Mouse (Mus musculus) embryonic facial prominence, embryonic 11.5 days (tissue): Measurements from ENCODE around the gene Setd2. TPM values are rescaled to one million over a fixed set of nuclear protein-coding genes. Genes with fewer than 3 reads are reported as not detected.

Experiments used
- ATAC-seq: fragments of 200-750 bp; cut with Nextera tagmentation; replicated peaks from 2 replicates; pipeline ENCODE4 v1.8.0; 2017; ENCODE audit warnings: low read depth; ENCODE audit not compliant: insufficient number of reproducible peaks, low FRiP score, low TSS enrichment
- DNase-seq: peaks from one replicate; pipeline ENCODE4 v3.0.0-alpha.2; 2015; ENCODE audit warnings: low spot score
- H3K27ac ChIP-seq: fragments of 300-500 bp; sonication (generic); replicated peaks from 2 replicates; pipeline ENCODE4 v1.5.1; 2014; ENCODE audit warnings: mild to moderate bottlenecking, low read depth, low read length, control low read depth
- H3K27me3 ChIP-seq: fragments of 300-500 bp; sonication (generic); 2 replicates; pipeline ENCODE4 v1.6.1; 2014; ENCODE audit warnings: mild to moderate bottlenecking, low read length, moderate library complexity, mixed read lengths; ENCODE audit not compliant: control insufficient read depth, insufficient read depth
- H3K36me3 ChIP-seq: fragments of 300-500 bp; sonication (generic); replicated peaks from 2 replicates; pipeline ENCODE4 v1.6.1; 2014; ENCODE audit warnings: low read depth, mild to moderate bottlenecking, low read length, moderate library complexity, mixed read lengths; ENCODE audit not compliant: control insufficient read depth, insufficient read depth
- H3K4me1 ChIP-seq: fragments of 300-500 bp; sonication (generic); 2 replicates; pipeline ENCODE4 v1.6.1; 2014; ENCODE audit warnings: low read length, mixed read lengths; ENCODE audit not compliant: control insufficient read depth, insufficient read depth
- H3K4me2 ChIP-seq: fragments of 300-500 bp; sonication (generic); 2 replicates; pipeline ENCODE4 v1.6.1; 2014; ENCODE audit warnings: low read depth, mild to moderate bottlenecking, control low read depth, low read length, moderate library complexity
- H3K4me3 ChIP-seq: fragments of 300-500 bp; sonication (generic); 2 replicates; pipeline ENCODE4 v1.5.1; 2014; ENCODE audit warnings: low read depth, low read length, control low read depth
- H3K9ac ChIP-seq: fragments of 300-500 bp; sonication (generic); replicated peaks from 2 replicates; pipeline ENCODE4 v1.6.1; 2014; ENCODE audit warnings: mild to moderate bottlenecking, control low read depth, low read length
- H3K9me3 ChIP-seq: fragments of 300-500 bp; sonication (generic); replicated peaks from 2 replicates; pipeline ENCODE4 v1.6.1; 2016; ENCODE audit warnings: mild to moderate bottlenecking, low read length, inconsistent platforms, mixed read lengths; ENCODE audit not compliant: control insufficient read depth
- WGBS: fragments of 180-500 bp; shearing (Covaris S2); extraction: QIAGEN DNeasy Blood & Tissue Kit; methylation state at CpG from one replicate; pipeline ENCODE4 v1.1.7; 2014; 5-methylcytosine and 5-hydroxymethylcytosine counted together
- polyA plus RNA-seq: library from polyadenylated mRNA; unstranded; fragments of >200 nt; fragmentation: Nextera tagmentation; extraction: Ambion mirVana; gene quantifications from 2 replicates; pipeline ENCODE4 v1.2.1, GENCODE M21; 2014

The Setd2 gene
- polyA plus RNA-seq, 1 experiment from 2014 or later, result 51.1 TPM

- Histone ChIP-seq H3K27ac (no peak overlapping the region), H3K4me1 (no peaks in the 10 kb centered on the region), H3K36me3 (no peaks in the 10 kb centered on the region; the same call in 1 of the 2 replicates), H3K9ac (no peak overlapping the region), H3K9me3 (no peaks in the 10 kb centered on the region), H3K4me2 (no peak overlapping the region), H3K4me3 (no peak overlapping the region), H3K27me3 (no peaks in the 10 kb centered on the region)
- no peak for DNase-seq
- ATAC-seq, result no peak
- 91% methylated on average over 2 of the region's 2 CpGs for WGBS
Observed at GRCm38 (mm10) chr9:110582161-110582560, 49.8 kb downstream of the Setd2 start.

DNA sequence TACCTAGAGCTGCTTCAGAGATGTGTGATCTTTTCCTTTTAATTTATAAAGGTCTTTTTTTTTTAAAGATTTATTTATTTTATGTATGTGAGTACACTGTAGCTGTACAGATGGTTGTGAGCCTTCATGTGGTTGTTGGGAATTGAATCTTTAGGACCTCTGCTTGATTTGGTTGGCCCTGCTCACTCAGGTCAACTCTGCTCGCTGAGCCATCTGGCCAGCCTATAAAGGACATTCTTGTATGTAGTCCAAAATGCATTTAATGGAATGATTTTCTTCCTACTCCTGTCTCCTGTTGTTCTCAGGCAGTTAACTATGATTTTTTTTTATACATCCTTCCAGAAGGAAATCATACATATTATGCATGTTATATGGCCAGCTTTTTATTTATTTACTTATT, 51.1 kb downstream of the Setd2 start:
- DNase-seq (no peak), ATAC-seq (no peak)
- Histone ChIP-seq H3K36me3 (no peaks in the 10 kb centered on the region; the same call in 1 of the 2 replicates), H3K9ac (no peak overlapping the region), H3K9me3 (no peaks in the 10 kb centered on the region), H3K4me2 (no peak overlapping the region), H3K27ac (no peak overlapping the region), H3K4me1 (no peaks in the 10 kb centered on the region), H3K4me3 (no peak overlapping the region), H3K27me3 (no peaks in the 10 kb centered on the region)
- WGBS, result 83% methylated on average over 1 of the region's 1 CpGs

- 86% methylated on average over 3 of the region's 3 CpGs for WGBS
- DNase-seq (no peak), ATAC-seq (no peak)
- no peak overlapping the region for H3K9ac ChIP-seq
- no peak overlapping the region for H3K4me2 ChIP-seq
- H3K27me3 ChIP-seq, result no peaks in the 10 kb centered on the region
- H3K27ac ChIP-seq, result no peak overlapping the region
- H3K36me3 ChIP-seq, result no peaks in the 10 kb centered on the region; the same call in none of the 2 replicates
- H3K9me3 ChIP-seq, result no peaks in the 10 kb centered on the region
- H3K4me1 ChIP-seq, result no peaks in the 10 kb centered on the region
- H3K4me3 ChIP-seq, result no peak overlapping the region
Observed at GRCm38 (mm10) chr9:110611471-110611870, 79.1 kb downstream of the Setd2 start.

DNA sequence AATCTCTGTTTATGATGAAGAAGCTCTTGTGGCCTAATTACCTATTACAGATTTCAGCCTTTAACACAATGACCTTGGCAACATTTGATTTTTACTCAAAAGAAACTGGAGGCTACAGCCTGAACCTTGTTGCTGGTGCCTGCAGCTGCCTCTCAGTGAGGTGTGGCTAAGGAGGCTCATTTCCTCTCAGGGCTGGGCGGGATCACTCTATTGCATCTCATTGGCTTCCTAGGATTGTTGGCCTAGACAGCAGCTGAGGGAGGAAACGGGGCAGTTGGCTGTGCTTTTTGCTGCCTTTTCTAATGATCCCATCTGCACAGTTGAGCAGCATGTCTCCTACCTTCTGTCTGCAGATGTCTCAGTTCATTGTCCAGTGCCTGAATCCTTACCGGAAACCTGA, 84.7 kb downstream of the Setd2 start:
- Histone ChIP-seq H3K4me2 (no peak overlapping the region), H3K4me3 (no peak overlapping the region), H3K9ac (no peak overlapping the region), H3K36me3 (peaks cover 12% of the 10 kb centered on the region), H3K9me3 (no peaks in the 10 kb centered on the region), H3K4me1 (no peaks in the 10 kb centered on the region), H3K27ac (no peak overlapping the region), H3K27me3 (no peaks in the 10 kb centered on the region)
- no peak for DNase-seq
- WGBS, result 82% methylated on average over 3 of the region's 3 CpGs
- no peak for ATAC-seq

- no peak overlapping the region for H3K4me3 ChIP-seq
- peaks cover 12% of the 10 kb centered on the region for H3K36me3 ChIP-seq
- H3K27ac ChIP-seq, result no peak overlapping the region
- no peak overlapping the region for H3K4me2 ChIP-seq
- WGBS, result 91% methylated on average over 7 of the region's 7 CpGs
- DNase-seq, result peak; percentile 7
- ATAC-seq, result no peak
- no peaks in the 10 kb centered on the region for H3K9me3 ChIP-seq
- H3K4me1 ChIP-seq, result 0 out of 2 replicates have a peak, but pooled peaks cover 2% of the 10 kb centered on the region
- H3K27me3 ChIP-seq, result no peaks in the 10 kb centered on the region
- H3K9ac ChIP-seq, result no peak overlapping the region
Observed at GRCm38 (mm10) chr9:110620180-110620579, 87.8 kb downstream of the Setd2 start.

GRCm38 (mm10) chr9:110620685-110621084, 88.3 kb downstream of the Setd2 start:
- no peaks in the 10 kb centered on the region for H3K9me3 ChIP-seq
- peaks cover 12% of the 10 kb centered on the region for H3K36me3 ChIP-seq
- no peak overlapping the region for H3K9ac ChIP-seq
- DNase-seq, result no peak
- 96% methylated on average over 7 of the region's 7 CpGs for WGBS
- H3K27ac ChIP-seq, result no peak overlapping the region
- no peaks in the 10 kb centered on the region for H3K27me3 ChIP-seq
- 0 out of 2 replicates have a peak, but pooled peaks cover 2% of the 10 kb centered on the region for H3K4me1 ChIP-seq
- no peak for ATAC-seq
- no peak overlapping the region for H3K4me2 ChIP-seq
- no peak overlapping the region for H3K4me3 ChIP-seq

DNA sequence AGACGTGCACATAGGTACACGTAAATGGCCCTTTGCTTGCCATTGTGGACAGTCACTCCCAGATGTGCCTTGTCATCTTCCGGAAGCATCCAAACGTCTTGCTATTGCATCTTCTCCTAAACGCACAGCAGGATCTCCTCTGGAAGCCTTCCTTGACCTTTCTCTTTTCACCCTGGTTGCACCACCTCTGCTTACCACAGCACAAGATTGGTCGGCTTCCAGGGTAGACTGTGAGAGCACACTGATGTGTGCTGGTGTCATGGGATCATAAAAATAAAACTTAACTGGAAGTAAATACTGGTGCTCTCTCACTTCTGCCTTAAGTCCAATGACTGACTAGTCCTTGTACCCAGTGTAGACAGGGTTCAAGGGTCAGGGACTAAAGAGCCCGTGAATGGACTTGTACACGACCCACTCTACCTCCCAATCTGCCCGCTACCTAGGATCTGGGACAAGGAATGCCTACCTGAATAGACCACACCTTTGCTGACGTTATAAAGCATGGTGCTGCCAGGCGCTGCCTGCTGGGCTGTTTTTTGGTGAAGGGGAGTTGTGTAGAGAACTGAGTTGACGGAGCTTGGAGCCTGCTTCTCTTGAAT, 90.3 kb downstream of the Setd2 start:
- WGBS, result 81% methylated on average over 12 of the region's 12 CpGs
- Histone ChIP-seq H3K27me3 (no peaks in the 10 kb centered on the region), H3K4me1 (0 out of 2 replicates have a peak, but pooled peaks cover 2% of the 10 kb centered on the region), H3K4me2 (no peak overlapping the region), H3K27ac (no peak overlapping the region), H3K36me3 (peaks cover 5% of the 10 kb centered on the region), H3K4me3 (no peak overlapping the region), H3K9ac (no peak overlapping the region), H3K9me3 (no peaks in the 10 kb centered on the region)
- ATAC-seq (no peak), DNase-seq (no peak)

DNA sequence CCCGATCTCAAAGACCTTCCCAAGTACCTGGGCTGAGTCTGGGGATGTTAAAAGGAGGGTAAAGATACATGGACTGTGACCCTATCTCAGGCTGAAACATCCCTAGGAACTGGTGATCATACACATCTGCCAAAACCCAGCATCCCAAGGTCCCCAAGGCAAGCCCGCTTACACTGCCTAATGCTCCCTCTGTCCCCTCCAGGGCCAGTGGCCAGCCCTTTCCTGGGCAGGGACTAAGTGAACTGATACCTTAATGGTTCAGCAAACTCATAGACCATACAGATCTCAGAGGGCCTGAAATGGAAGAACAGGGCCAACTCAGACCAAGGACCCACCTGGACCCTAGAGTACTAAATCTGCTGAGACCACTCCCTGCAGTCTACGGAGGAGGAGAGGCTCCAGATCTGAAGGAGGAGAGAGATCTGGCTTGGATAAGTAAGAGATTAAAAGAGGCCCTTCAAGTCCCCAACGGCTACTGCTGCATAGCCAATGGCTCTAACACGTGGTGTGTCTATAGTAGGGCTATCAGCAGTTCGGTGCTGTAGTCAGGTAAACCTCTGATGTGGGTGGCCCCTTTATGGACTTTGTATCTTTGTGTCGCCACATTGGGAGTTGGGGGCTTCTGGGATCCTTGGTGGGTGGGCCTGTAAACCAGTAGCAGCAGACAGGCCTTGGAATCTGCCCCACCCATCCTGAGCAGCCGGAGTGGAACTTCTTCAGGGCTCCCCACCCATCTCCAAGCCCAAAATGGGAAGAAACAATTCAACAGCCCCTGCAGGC, 91.2 kb downstream of the Setd2 start:
- H3K9me3 ChIP-seq, result no peaks in the 10 kb centered on the region
- H3K9ac ChIP-seq, result peak overlapping the region; percentile 73
- no peaks in the 10 kb centered on the region for H3K27me3 ChIP-seq
- peaks cover 5% of the 10 kb centered on the region for H3K36me3 ChIP-seq
- H3K4me2 ChIP-seq, result peak overlapping the region; percentile 87
- peak overlapping the region; percentile 44 for H3K4me3 ChIP-seq
- peak overlapping the region; percentile 66 for H3K27ac ChIP-seq
- DNase-seq (peak; percentile 8), ATAC-seq (no peak)
- H3K4me1 ChIP-seq, result 0 out of 2 replicates have a peak, but pooled peaks cover 2% of the 10 kb centered on the region
- 48% methylated on average over 8 of the region's 8 CpGs for WGBS
